Mouse (Mus musculus): Measurements from ENCODE around the gene Gfi1b. TPM values are rescaled to one million over a fixed set of nuclear protein-coding genes. Genes with fewer than 3 reads are reported as not detected.

Gfi1b gene
- total and polyA plus RNA-seq, 3 experiments, result 82.9 to 277 (median 194) TPM

GRCm38 (mm10) chr2:28671438-28671837 lies 49.7 kb upstream of the Gfi1b start:
- DNase-seq (ENCODE audit: low read depth, low spot score), result no peak
- TF ChIP-seq HCFC1 (IDR thresholded peaks at IDR 0.05; ENCODE audit: low read depth, low read length), result no peak
- TF ChIP-seq RCOR1 (IDR thresholded peaks at IDR 0.05; ENCODE audit: low read depth, low read length), result peak; percentile 51; the same call in 1 of the 2 replicates
- Histone ChIP-seq H3K27me3 (ENCODE audit: control insufficient read depth in 1 of 2, insufficient read depth in 2 of 2, low read length in 2 of 2) (no peaks in the 10 kb centered on the region), H3K9ac (ENCODE audit: control insufficient read depth, low read depth, low read length, poor library complexity, severe bottlenecking) (no peak overlapping the region), H3K36me3 (ENCODE audit: control insufficient read depth in 1 of 2, insufficient read depth in 2 of 2, low read length in 2 of 2) (peaks cover 0 to 10% of the 10 kb centered on the region in 2 experiments; a peak in 2 of 4 replicates), H3K27ac (ENCODE audit: control insufficient read depth, low read depth, low read length) (no peak overlapping the region), H3K79me2 (ENCODE audit: control insufficient read depth, insufficient read depth, low read length, poor library complexity) (no peaks in the 10 kb centered on the region), H3K9me3 (replicated peaks; ENCODE audit: insufficient read depth, low read length) (no peaks in the 10 kb centered on the region), H3K4me1 (ENCODE audit: control insufficient read depth in 1 of 2, insufficient read depth in 2 of 2, low read length in 2 of 2) (no peaks in the 10 kb centered on the region), H3K4me3 (ENCODE audit: control insufficient read depth in 1 of 2, insufficient read depth in 1 of 2, low read depth in 2 of 2, low read length in 2 of 2) (no peak overlapping the region)

GRCm38 (mm10) chr2:28665818-28666217 lies 44.0 kb upstream of the Gfi1b start:
- DNase-seq (ENCODE audit: low read depth, low spot score), result no peak
- H3K79me2 ChIP-seq (ENCODE audit: control insufficient read depth, insufficient read depth, low read length, poor library complexity), result no peaks in the 10 kb centered on the region
- H3K9ac ChIP-seq (ENCODE audit: control insufficient read depth, low read depth, low read length, poor library complexity, severe bottlenecking), result no peak overlapping the region
- no peak overlapping the region for H3K27ac ChIP-seq (ENCODE audit: control insufficient read depth, low read depth, low read length)
- TF ChIP-seq RCOR1 (IDR thresholded peaks at IDR 0.05; ENCODE audit: low read depth, low read length) (no peak), ZKSCAN1 (IDR thresholded peaks at IDR 0.05; ENCODE audit: low read depth, low read length) (no peak), POLR2AphosphoS2 (IDR thresholded peaks at IDR 0.05; ENCODE audit: low read length) (no peak), ETS1 (IDR thresholded peaks at IDR 0.05; ENCODE audit: low read depth, low read length) (no peak), MYC (IDR thresholded peaks at IDR 0.05; ENCODE audit: low read depth, low read length) (no peak), SIN3A (IDR thresholded peaks at IDR 0.05; ENCODE audit: low read length) (no peak), CHD2 (IDR thresholded peaks at IDR 0.05; ENCODE audit: low read length) (no peak), CTCF (IDR thresholded peaks at IDR 0.05 in 2 of 3, conservative IDR thresholded peaks at IDR 0.05 in 1 of 3; ENCODE audit: control insufficient read depth in 1 of 3, insufficient read depth in 1 of 3, low read depth in 2 of 3, low read length in 3 of 3, poor library complexity in 1 of 3, severe bottlenecking in 1 of 3) (no peak), MAFK (IDR thresholded peaks at IDR 0.05; ENCODE audit: borderline replicate concordance, low read depth, low read length) (no peak), MAX (IDR thresholded peaks at IDR 0.05; ENCODE audit: low read length) (no peak), GABPA (IDR thresholded peaks at IDR 0.05; ENCODE audit: low read depth, low read length) (no peak), EP300 (IDR thresholded peaks at IDR 0.05; ENCODE audit: low read depth in 1 of 2, low read length in 2 of 2) (no peak), TBP (IDR thresholded peaks at IDR 0.05; ENCODE audit: low read depth, low read length) (no peak), UBTF (IDR thresholded peaks at IDR 0.05; ENCODE audit: borderline replicate concordance, insufficient read depth, low read depth, low read length) (no peak), ZMIZ1 (IDR thresholded peaks at IDR 0.05; ENCODE audit: low read depth, low read length) (no peak)
- no peaks in the 10 kb centered on the region for H3K27me3 ChIP-seq (ENCODE audit: control insufficient read depth in 1 of 2, insufficient read depth in 2 of 2, low read length in 2 of 2)
- peaks cover 0 to 9% of the 10 kb centered on the region in 2 experiments; a peak in 2 of 4 replicates for H3K36me3 ChIP-seq (ENCODE audit: control insufficient read depth in 1 of 2, insufficient read depth in 2 of 2, low read length in 2 of 2)
- H3K4me1 ChIP-seq (ENCODE audit: control insufficient read depth in 1 of 2, insufficient read depth in 2 of 2, low read length in 2 of 2), result no peaks in the 10 kb centered on the region
- H3K4me3 ChIP-seq (ENCODE audit: control insufficient read depth in 1 of 2, insufficient read depth in 1 of 2, low read depth in 2 of 2, low read length in 2 of 2), result no peak overlapping the region
- H3K9me3 ChIP-seq (replicated peaks; ENCODE audit: insufficient read depth, low read length), result no peaks in the 10 kb centered on the region

Measured in MEL (cell line).